Mouse (Mus musculus): ENCODE measurements at regions not wholly inside any gene's neighbourhood (a gene's known extent, or its start where the extent isn't known, plus 50 kb on each side); places are given as distances from the start of the nearest gene placed in this dataset.
A peak's percentile ranks its signal among the peaks of the same experiment; 100 is the strongest.
"Not testable (repeated sequence)": the region's sequence is repeated elsewhere in the genome, so short reads cannot be mapped to it uniquely, and the experiment has no call there.

DNA sequence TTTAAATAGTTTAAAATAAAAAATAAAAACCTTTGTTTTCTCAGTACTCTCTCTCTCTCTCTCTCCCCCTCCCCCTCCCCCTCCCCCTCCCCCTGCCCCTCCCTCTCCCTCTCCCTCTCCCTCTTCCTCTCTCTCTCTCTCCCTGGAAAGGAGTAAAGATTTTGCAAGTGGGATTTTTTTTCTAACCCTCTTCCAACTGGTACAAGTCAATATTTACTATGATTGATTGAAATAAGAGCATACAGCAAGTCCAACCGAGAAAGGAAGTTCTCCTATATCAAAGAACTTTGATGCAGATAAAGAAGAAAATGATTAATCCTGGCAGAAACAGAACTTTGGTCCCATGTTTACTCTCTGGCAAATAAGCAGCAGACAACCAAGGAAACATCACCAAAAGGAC lies 89.0 kb upstream of the Reln start:
- no peak for ATAC-seq (replicated peaks; ENCODE audit: low FRiP score, low read depth)
- no peak for DNase-seq (ENCODE audit: low spot score)
- H3K4me1 ChIP-seq (replicated peaks; ENCODE audit: insufficient read depth, low read length) = no peaks in the 10 kb centered on the region
- 70% methylated on average over 1 of the region's 1 CpGs for WGBS
- no peak overlapping the region for H3K27ac ChIP-seq
- TF ChIP-seq CTCF (IDR thresholded peaks at IDR 0.05; ENCODE audit: low read depth) = no peak
- H3K4me3 ChIP-seq (replicated peaks; ENCODE audit: low read depth, low read length) = no peak overlapping the region
- H3K27me3 ChIP-seq (ENCODE audit: insufficient read depth, low read length) = no peaks in the 10 kb centered on the region
- H3K4me2 ChIP-seq (ENCODE audit: low read length) = no peak overlapping the region
- no peaks in the 10 kb centered on the region for H3K9me3 ChIP-seq (replicated peaks; ENCODE audit: low read length)
- H3K36me3 ChIP-seq (ENCODE audit: insufficient read depth, low read length) = no peaks in the 10 kb centered on the region
- no peak overlapping the region for H3K9ac ChIP-seq (ENCODE audit: low read depth, low read length)

DNA sequence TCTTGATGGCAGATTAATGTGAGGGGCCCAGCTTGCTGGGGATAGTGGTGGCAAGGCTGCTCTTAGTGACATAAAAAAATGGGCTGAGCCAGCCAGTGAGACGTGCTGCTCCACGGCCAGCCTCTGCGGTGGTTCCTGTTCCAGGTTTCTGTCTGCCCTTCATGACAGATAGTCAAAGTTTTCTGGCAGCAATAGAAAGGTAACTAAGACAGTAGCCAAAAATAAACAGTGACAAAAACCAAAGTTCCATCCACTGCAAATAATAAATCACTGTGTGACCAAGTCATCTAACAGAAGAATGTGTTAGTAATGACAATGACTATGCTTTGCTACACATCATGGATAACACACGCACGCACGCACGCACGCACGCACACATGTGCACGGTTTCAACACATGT lies 87.2 kb upstream of the Reln start:
- Histone ChIP-seq H3K4me1 (replicated peaks; ENCODE audit: insufficient read depth, low read length) (no peaks in the 10 kb centered on the region), H3K4me2 (ENCODE audit: low read length) (no peak overlapping the region), H3K4me3 (replicated peaks; ENCODE audit: low read depth, low read length) (no peak overlapping the region), H3K27ac (no peak overlapping the region), H3K36me3 (ENCODE audit: insufficient read depth, low read length) (no peaks in the 10 kb centered on the region), H3K9ac (ENCODE audit: low read depth, low read length) (no peak overlapping the region), H3K27me3 (ENCODE audit: insufficient read depth, low read length) (no peaks in the 10 kb centered on the region), H3K9me3 (replicated peaks; ENCODE audit: low read length) (no peaks in the 10 kb centered on the region)
- ATAC-seq (replicated peaks; ENCODE audit: low FRiP score, low read depth) (no peak), DNase-seq (ENCODE audit: low spot score) (no peak)
- TF ChIP-seq CTCF (IDR thresholded peaks at IDR 0.05; ENCODE audit: low read depth) = no peak
- 90% methylated on average over 10 of the region's 10 CpGs for WGBS

DNA sequence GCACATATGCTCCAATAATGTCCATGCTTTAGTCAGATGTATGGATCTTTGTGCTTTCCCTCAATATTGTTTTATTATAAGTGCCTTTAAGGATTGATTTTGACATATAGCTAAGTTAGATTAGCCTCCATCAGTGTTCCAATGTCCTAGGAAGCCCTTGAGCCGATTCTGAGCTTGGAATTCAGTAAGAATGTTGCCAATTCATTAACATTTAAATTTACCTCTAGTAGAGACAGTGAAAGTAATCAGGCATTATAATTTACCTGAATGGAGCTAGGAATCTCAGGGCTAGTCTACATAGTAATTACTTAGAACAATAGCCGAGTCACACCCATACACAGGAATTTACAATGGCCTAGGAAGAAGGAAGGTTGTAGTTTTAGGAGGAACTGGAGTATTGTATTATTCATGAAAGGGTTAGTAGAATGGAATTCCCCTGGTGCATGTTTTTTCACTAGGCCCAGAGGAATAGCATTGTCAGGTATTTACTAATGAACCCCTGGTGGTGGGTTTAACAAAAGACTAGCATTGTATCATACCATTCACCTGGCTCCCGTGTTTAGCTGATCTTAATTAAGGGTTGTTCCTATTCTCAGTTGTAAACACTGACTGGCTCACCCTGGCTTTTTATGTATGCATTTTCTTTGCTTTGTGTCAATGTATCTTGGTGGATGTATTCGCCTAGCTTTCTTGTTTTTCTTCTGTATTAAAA lies 81.4 kb upstream of the Reln start:
- H3K4me3 ChIP-seq (replicated peaks; ENCODE audit: low read depth, low read length); H3K27ac ChIP-seq; H3K27me3 ChIP-seq (ENCODE audit: insufficient read depth, low read length); H3K4me2 ChIP-seq (ENCODE audit: low read length); H3K9me3 ChIP-seq (replicated peaks; ENCODE audit: low read length); ATAC-seq (replicated peaks; ENCODE audit: low FRiP score, low read depth); H3K9ac ChIP-seq (ENCODE audit: low read depth, low read length); DNase-seq (ENCODE audit: low spot score); H3K36me3 ChIP-seq (ENCODE audit: insufficient read depth, low read length); H3K4me1 ChIP-seq (replicated peaks; ENCODE audit: insufficient read depth, low read length): not testable (repeated sequence)
- 88% methylated on average over 4 of the region's 4 CpGs for WGBS

DNA sequence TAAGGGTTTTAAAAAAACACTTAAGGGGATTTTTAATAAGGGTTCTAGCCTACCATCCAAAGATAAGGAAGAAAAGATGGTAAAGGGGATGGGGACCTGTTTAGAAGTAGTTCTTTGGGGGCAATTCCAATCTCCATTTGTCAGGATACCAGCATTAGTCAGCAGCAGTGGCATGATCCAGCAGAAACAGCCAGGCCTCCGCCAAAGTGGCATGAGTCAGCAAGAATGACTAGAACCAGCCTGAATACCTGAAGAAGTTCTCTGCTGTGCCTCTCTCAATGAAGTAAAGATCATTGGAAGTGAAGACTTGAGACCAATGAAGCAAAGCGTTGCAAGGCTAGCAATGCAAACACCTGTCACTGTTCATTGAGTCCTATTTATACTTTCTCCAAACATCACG lies 71.5 kb upstream of the Reln start:
- H3K27me3 ChIP-seq (ENCODE audit: insufficient read depth, low read length) = no peaks in the 10 kb centered on the region
- H3K4me1 ChIP-seq (replicated peaks; ENCODE audit: insufficient read depth, low read length) = no peaks in the 10 kb centered on the region
- H3K36me3 ChIP-seq (ENCODE audit: insufficient read depth, low read length) = no peaks in the 10 kb centered on the region
- no peak overlapping the region for H3K4me3 ChIP-seq (replicated peaks; ENCODE audit: low read depth, low read length)
- no peaks in the 10 kb centered on the region for H3K9me3 ChIP-seq (replicated peaks; ENCODE audit: low read length)
- ATAC-seq (replicated peaks; ENCODE audit: low FRiP score, low read depth) = no peak
- no peak overlapping the region for H3K4me2 ChIP-seq (ENCODE audit: low read length)
- no peak for DNase-seq (ENCODE audit: low spot score)
- H3K9ac ChIP-seq (ENCODE audit: low read depth, low read length) = no peak overlapping the region
- 93% methylated on average over 3 of the region's 3 CpGs for WGBS
- TF ChIP-seq CTCF (IDR thresholded peaks at IDR 0.05; ENCODE audit: low read depth) = no peak
- no peak overlapping the region for H3K27ac ChIP-seq

DNA sequence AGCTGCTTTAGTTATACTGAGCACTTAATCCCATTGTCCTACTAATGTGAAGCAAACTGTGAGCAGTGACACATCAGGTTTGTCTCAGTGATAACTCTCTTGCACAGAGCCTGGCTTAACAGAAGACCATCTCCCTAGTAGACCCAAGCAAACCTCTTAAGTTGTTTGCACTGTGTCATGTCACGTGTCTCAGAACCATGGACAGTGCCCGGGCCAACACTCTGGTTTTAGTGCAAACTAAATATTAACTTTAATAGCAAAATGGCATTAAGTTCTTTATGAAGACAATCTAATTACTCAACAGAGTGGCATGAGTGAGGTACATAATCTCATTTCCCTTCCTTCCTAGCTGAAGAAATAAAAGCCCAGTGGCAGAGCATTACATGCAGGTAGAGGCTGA lies 54.6 kb upstream of the Reln start:
- peak; percentile 18 for DNase-seq (ENCODE audit: low spot score)
- Histone ChIP-seq H3K4me2 (ENCODE audit: low read length) (no peak overlapping the region), H3K27ac (no peak overlapping the region), H3K4me1 (replicated peaks; ENCODE audit: insufficient read depth, low read length) (no peaks in the 10 kb centered on the region), H3K9ac (ENCODE audit: low read depth, low read length) (no peak overlapping the region), H3K4me3 (replicated peaks; ENCODE audit: low read depth, low read length) (no peak overlapping the region), H3K27me3 (ENCODE audit: insufficient read depth, low read length) (no peaks in the 10 kb centered on the region), H3K9me3 (replicated peaks; ENCODE audit: low read length) (no peaks in the 10 kb centered on the region), H3K36me3 (ENCODE audit: insufficient read depth, low read length) (no peaks in the 10 kb centered on the region)
- TF ChIP-seq CTCF (IDR thresholded peaks at IDR 0.05; ENCODE audit: low read depth) = no peak
- ATAC-seq (replicated peaks; ENCODE audit: low FRiP score, low read depth) = no peak
- 73% methylated on average over 2 of the region's 2 CpGs for WGBS
